Mouse (Mus musculus) lung, adult 2 months (tissue): Measurements from ENCODE around the gene Rftn1.

Source experiments
- CTCF ChIP-seq: fragments of 200-500 bp; IDR thresholded peaks from 2 replicates; pipeline ENCODE4 v1.5.1; 2011; ENCODE audit warnings: mild to moderate bottlenecking, low read length, control low read depth; ENCODE audit not compliant: insufficient read depth
- POLR2A ChIP-seq: fragments of 200-500 bp; IDR thresholded peaks from 2 replicates; pipeline ENCODE4 v1.6.1; 2011; ENCODE audit warnings: low read depth, mild to moderate bottlenecking, control low read depth, low read length, borderline replicate concordance; ENCODE audit errors: extremely low read depth

DNA sequence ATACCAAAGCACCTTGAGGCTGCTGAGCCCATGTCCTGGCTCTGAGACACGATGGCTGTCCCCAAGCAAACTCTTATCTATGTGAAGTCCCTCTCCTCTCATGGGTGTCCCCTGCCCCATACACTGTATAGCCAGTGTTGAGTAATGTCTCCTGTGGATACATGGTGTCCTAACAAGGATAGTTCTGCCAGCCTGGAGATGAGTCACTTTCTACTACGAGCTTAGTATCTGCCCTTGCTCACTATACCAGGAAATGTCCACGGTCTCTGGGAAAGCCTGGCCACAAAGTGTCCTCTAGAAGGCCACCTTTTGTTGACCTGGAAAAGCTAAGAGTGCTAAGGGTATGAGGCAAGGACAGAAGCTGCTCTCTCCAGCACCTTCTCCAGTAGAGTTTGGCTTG is 195.2 kb downstream of the Rftn1 start:
- TF ChIP-seq POLR2A (no peak), CTCF (no peak)
